8 mouse cellular contexts compared by ENCODE assay signal in genomic region chr4:137048550-137049032, GRCm38 (mm10). TPM values are rescaled to one million over a fixed set of nuclear protein-coding genes. Genes with fewer than 3 reads are reported as not detected.
A peak's percentile ranks its signal among the peaks of the same experiment; 100 is the strongest.
DNase-seq lines count a peak whose midpoint lies in the region; ATAC-seq and TF ChIP-seq lines count a peak whose summit lies in the region.

TSS of gene Zbtb40 (minus strand) at chr4:137048801.

- peak within 1 kb of the TSS; percentile 91 for H3K27ac ChIP-seq in forebrain, embryonic 10.5 days
- H3K27ac ChIP-seq in heart, embryonic 15.5 days, result peak within 1 kb of the TSS; percentile 77
- no peak within 1 kb of the TSS for H3K27ac ChIP-seq in liver, embryonic 14.5 days
- H3K27ac ChIP-seq in neural tube, embryonic 11.5 days (ENCODE audit: low read depth, low read length), result peak within 1 kb of the TSS; percentile 83
- peak within 1 kb of the TSS; percentile 69 for H3K27ac ChIP-seq in stomach, postnatal 0 days (replicated peaks)

- H3K27me3 ChIP-seq in forebrain, embryonic 10.5 days (ENCODE audit: poor library complexity, severe bottlenecking), result peaks cover 47% of the 10 kb centered on the region
- peaks cover 22% of the 10 kb centered on the region for H3K27me3 ChIP-seq in heart, embryonic 15.5 days
- no peaks in the 10 kb centered on the region for H3K27me3 ChIP-seq in liver, embryonic 14.5 days (ENCODE audit: control insufficient read depth, insufficient read depth, low read length)
- H3K27me3 ChIP-seq in neural tube, embryonic 11.5 days (ENCODE audit: control insufficient read depth, insufficient read depth, low read length), result peaks cover 4% of the 10 kb centered on the region; the same call in 1 of the 2 replicates
- no peaks in the 10 kb centered on the region for H3K27me3 ChIP-seq in stomach, postnatal 0 days (ENCODE audit: control insufficient read depth, insufficient read depth, low read length)

- peak within 1 kb of the TSS; percentile 67 for H3K9ac ChIP-seq in heart, embryonic 15.5 days
- peak within 1 kb of the TSS; percentile 84 for H3K9ac ChIP-seq in liver, embryonic 14.5 days (replicated peaks)
- H3K9ac ChIP-seq in neural tube, embryonic 11.5 days (ENCODE audit: low read length), result peak within 1 kb of the TSS; percentile 66
- H3K9ac ChIP-seq in stomach, postnatal 0 days (ENCODE audit: low read length), result peak within 1 kb of the TSS; percentile 79

- peak within 1 kb of the TSS; percentile 96 for H3K4me3 ChIP-seq in forebrain, embryonic 10.5 days
- H3K4me3 ChIP-seq in heart, embryonic 15.5 days, result peak within 1 kb of the TSS; percentile 73
- H3K4me3 ChIP-seq in liver, embryonic 14.5 days (ENCODE audit: insufficient read depth in 1 of 2, low read depth in 2 of 2, low read length in 2 of 2), result peak within 1 kb of the TSS; percentile 83 to 96
- H3K4me3 ChIP-seq in neural tube, embryonic 11.5 days (ENCODE audit: low read depth, low read length), result peak within 1 kb of the TSS; percentile 63
- peak within 1 kb of the TSS; percentile 93 for H3K4me3 ChIP-seq in stomach, postnatal 0 days (ENCODE audit: low read depth, low read length)

- peak; percentile 77 for TF ChIP-seq EP300 in liver, embryonic 14.5 days (IDR thresholded peaks at IDR 0.05; ENCODE audit: low read depth)
- peak; percentile 99 for TF ChIP-seq EP300 in stomach, postnatal 0 days (optimal IDR thresholded peaks at IDR 0.05)

- H3K4me2 ChIP-seq in heart, embryonic 15.5 days, result peak within 1 kb of the TSS; percentile 73
- peak within 1 kb of the TSS; percentile 64 for H3K4me2 ChIP-seq in liver, embryonic 14.5 days (ENCODE audit: low read depth)
- peak within 1 kb of the TSS; percentile 69 for H3K4me2 ChIP-seq in neural tube, embryonic 11.5 days (ENCODE audit: low read depth)
- H3K4me2 ChIP-seq in stomach, postnatal 0 days (replicated peaks; ENCODE audit: low read depth), result peak within 1 kb of the TSS; percentile 93

- H3K9me3 ChIP-seq in forebrain, embryonic 10.5 days, result peaks cover 10% of the 10 kb centered on the region; the same call in 1 of the 2 replicates
- no peaks in the 10 kb centered on the region for H3K9me3 ChIP-seq in heart, embryonic 15.5 days (replicated peaks)
- H3K9me3 ChIP-seq in liver, embryonic 14.5 days (ENCODE audit: control insufficient read depth, low read length), result no peaks in the 10 kb centered on the region
- peaks cover 2% of the 10 kb centered on the region; the same call in 1 of the 2 replicates for H3K9me3 ChIP-seq in neural tube, embryonic 11.5 days (ENCODE audit: control insufficient read depth, low read length)
- H3K9me3 ChIP-seq in stomach, postnatal 0 days (ENCODE audit: control insufficient read depth, low read length), result no peaks in the 10 kb centered on the region

- peak; percentile 86 to 89 for DNase-seq in CD8-positive naive resting alpha-beta T cell, adult 2 months (ENCODE audit: low read depth in 2 of 2, low spot score in 2 of 2)
- peak; percentile 79 for DNase-seq in c-Kit-positive CD71-negative TER-119-negative erythroid progenitor cells, embryonic 14.5 days (ENCODE audit: low read depth)
- peak; percentile 98 for DNase-seq in forebrain, embryonic 10.5 days (ENCODE audit: extremely low spot score, low spot score)
- DNase-seq in kidney, postnatal 25 days, result peak; percentile 93 to 97
- DNase-seq in liver, embryonic 14.5 days (ENCODE audit: low read depth in 3 of 3, low spot score in 3 of 3), result peak; percentile 81 to 84 (median 82)
- peak; percentile 99 for DNase-seq in neural tube, embryonic 11.5 days (ENCODE audit: low spot score)
- DNase-seq in stomach, postnatal 0 days (ENCODE audit: low spot score), result peak; percentile 96

- no peak for TF ChIP-seq CTCF in liver, embryonic 14.5 days (IDR thresholded peaks at IDR 0.05; ENCODE audit: low read depth)
- TF ChIP-seq CTCF in stomach, postnatal 0 days (IDR thresholded peaks at IDR 0.05; ENCODE audit: low read depth), result no peak

- peaks cover 26% of the 10 kb centered on the region for H3K4me1 ChIP-seq in forebrain, embryonic 10.5 days
- peaks cover 27% of the 10 kb centered on the region for H3K4me1 ChIP-seq in heart, embryonic 15.5 days (replicated peaks)
- peaks cover 3 to 8% of the 10 kb centered on the region in 2 experiments; a peak in 3 of 4 replicates for H3K4me1 ChIP-seq in liver, embryonic 14.5 days (replicated peaks; ENCODE audit: control insufficient read depth in 2 of 2, insufficient read depth in 2 of 2, low read length in 1 of 2)
- H3K4me1 ChIP-seq in neural tube, embryonic 11.5 days (ENCODE audit: control insufficient read depth, insufficient read depth, low read length), result peaks cover 7% of the 10 kb centered on the region
- no peaks in the 10 kb centered on the region for H3K4me1 ChIP-seq in stomach, postnatal 0 days (replicated peaks; ENCODE audit: control insufficient read depth, insufficient read depth)

- H3K36me3 ChIP-seq in forebrain, embryonic 10.5 days (replicated peaks), result no peaks in the 10 kb centered on the region
- H3K36me3 ChIP-seq in heart, embryonic 15.5 days, result no peaks in the 10 kb centered on the region
- no peaks in the 10 kb centered on the region for H3K36me3 ChIP-seq in liver, embryonic 14.5 days (replicated peaks; ENCODE audit: control insufficient read depth, insufficient read depth, low read depth)
- no peaks in the 10 kb centered on the region for H3K36me3 ChIP-seq in neural tube, embryonic 11.5 days (ENCODE audit: control insufficient read depth, insufficient read depth, low read length)
- H3K36me3 ChIP-seq in stomach, postnatal 0 days (ENCODE audit: control insufficient read depth, insufficient read depth, low read length), result no peaks in the 10 kb centered on the region

- peak; percentile 93 for ATAC-seq in heart, embryonic 15.5 days (replicated peaks; ENCODE audit: insufficient number of reproducible peaks, insufficient read depth, low FRiP score, low read depth)
- peak; percentile 92 for ATAC-seq in liver, embryonic 14.5 days (ENCODE audit: insufficient read depth)
- peak; percentile 97 for ATAC-seq in neural tube, embryonic 11.5 days (ENCODE audit: insufficient read depth, low FRiP score, low TSS enrichment)
- ATAC-seq in stomach, postnatal 0 days (ENCODE audit: low FRiP score, low TSS enrichment), result peak; percentile 98

- 1% methylated on average over 32 of the region's 32 CpGs for WGBS in forebrain, embryonic 10.5 days
- 1% methylated on average over 32 of the region's 32 CpGs for WGBS in heart, embryonic 15.5 days
- WGBS in liver, embryonic 14.5 days (ENCODE audit: insufficient replicate concordance), result 1% methylated on average over 32 of the region's 32 CpGs
- WGBS in neural tube, embryonic 11.5 days, result 2% methylated on average over 32 of the region's 32 CpGs
- 1% methylated on average over 32 of the region's 32 CpGs for WGBS in stomach, postnatal 0 days

RNA-seq across cellular contexts. Expression of gene Zbtb40, which starts in this region (rescaled TPM):
- 5.5 and 6.2 TPM in 2 replicates for polyA plus RNA-seq in forebrain, embryonic 10.5 days (2016; fragmentation: Nextera tagmentation; extraction: Ambion mirVana)
- 2.4 and 3.2 TPM in 2 replicates for polyA plus RNA-seq in heart, embryonic 15.5 days (2015; fragmentation: Nextera tagmentation; extraction: Ambion mirVana)
- 1.8 TPM in 2 replicates for polyA plus RNA-seq in liver, embryonic 14.5 days (2012; rRNA removed)
- 1.1 and 1.4 TPM in 2 replicates for polyA plus RNA-seq in liver, embryonic 14.5 days (2014; fragmentation: Nextera tagmentation; extraction: Ambion mirVana)
- 5.0 and 5.3 TPM in 2 replicates for polyA plus RNA-seq in neural tube, embryonic 11.5 days (2014; fragmentation: Nextera tagmentation; extraction: Ambion mirVana)
- 0.86 and 0.87 TPM in 2 replicates for polyA plus RNA-seq in stomach, postnatal 0 days (2015; fragmentation: Nextera tagmentation; extraction: Ambion mirVana)

Comparison
In these comparisons a context has a peak if more than half of its experiments do, and no peak if none do; other contexts are left out.
1. Peak in DNase-seq, ATAC-seq, H3K4me3 ChIP-seq, H3K27ac ChIP-seq, H3K9ac ChIP-seq and H3K4me2 ChIP-seq in stomach, postnatal 0 days; RNA of the gene not detected or under 1 TPM.